Mouse (Mus musculus): ENCODE measurements around the gene Olfr524.
A peak's percentile ranks its signal among the peaks of the same experiment; 100 is the strongest.

Gene Olfr524

GRCm38 (mm10) chr7:140205864-140206263, at the start of gene Olfr524:
TSS of gene Olfr524 (minus strand) at chr7:140205964.
- DNase-seq: no peak

GRCm38 (mm10) chr7:140253780-140254299, 48.1 kb upstream of the Olfr524 start:
- no peak for DNase-seq

GRCm38 (mm10) chr7:140247216-140247615, 41.5 kb upstream of the Olfr524 start, which contains the start of gene 5830411N06Rik:
TSS of gene 5830411N06Rik (plus strand) at chr7:140247284.
- no peak for DNase-seq

GRCm38 (mm10) chr7:140233696-140234095, 27.9 kb upstream of the Olfr524 start:
- DNase-seq: no peak

- DNase-seq: no peak
Measured at GRCm38 (mm10) chr7:140231026-140231425, 25.3 kb upstream of the Olfr524 start.

- DNase-seq: peak; percentile 13 to 39
Measured at GRCm38 (mm10) chr7:140228476-140228875, 22.7 kb upstream of the Olfr524 start.

GRCm38 (mm10) chr7:140224209-140224608, 18.4 kb upstream of the Olfr524 start:
- no peak for DNase-seq

- DNase-seq: no peak
Measured at GRCm38 (mm10) chr7:140220375-140220774, 14.6 kb upstream of the Olfr524 start.

- DNase-seq: no peak
Measured at GRCm38 (mm10) chr7:140219268-140219667, 13.5 kb upstream of the Olfr524 start.

- no peak for DNase-seq
Measured at GRCm38 (mm10) chr7:140217967-140218366, 12.2 kb upstream of the Olfr524 start, which contains the start of gene Cd163l1. TSS of gene Cd163l1 (plus strand) at chr7:140218267.

GRCm38 (mm10) chr7:140213841-140214240, 8.1 kb upstream of the Olfr524 start:
- no peak for DNase-seq

GRCm38 (mm10) chr7:140208677-140209076, 2.9 kb upstream of the Olfr524 start:
- DNase-seq: peak; percentile 5 to 14

GRCm38 (mm10) chr7:140208153-140208552, 2.4 kb upstream of the Olfr524 start:
- no peak for DNase-seq

- DNase-seq: no peak
Measured at GRCm38 (mm10) chr7:140206904-140207303, 1.1 kb upstream of the Olfr524 start.

GRCm38 (mm10) chr7:140201090-140201489, 4.7 kb downstream of the Olfr524 start:
- DNase-seq: no peak

- no peak for DNase-seq
Measured at GRCm38 (mm10) chr7:140196002-140196401, 9.8 kb downstream of the Olfr524 start.

GRCm38 (mm10) chr7:140194031-140194430, 11.7 kb downstream of the Olfr524 start:
- no peak for DNase-seq

- no peak for DNase-seq
Measured at GRCm38 (mm10) chr7:140192851-140193250, 12.9 kb downstream of the Olfr524 start.

- DNase-seq: no peak
Measured at GRCm38 (mm10) chr7:140192445-140192844, 13.3 kb downstream of the Olfr524 start.

- no peak for DNase-seq
Measured at GRCm38 (mm10) chr7:140190435-140190834, 15.3 kb downstream of the Olfr524 start.

- DNase-seq: no peak
Measured at GRCm38 (mm10) chr7:140188391-140189328, 17.1 kb downstream of the Olfr524 start.

- no peak for DNase-seq
Measured at GRCm38 (mm10) chr7:140187721-140188390, 17.9 kb downstream of the Olfr524 start.
